Mouse (Mus musculus) forelimb bud, embryonic 11.5 days (tissue): ENCODE measurements around the gene Oprm1.

Experiments used
- DNase-seq: peaks from one replicate; pipeline ENCODE4 v3.0.0-alpha.2; 2012; ENCODE audit warnings: low read depth, low spot score

The Oprm1 gene

GRCm38 (mm10) chr10:7047288-7047918 is 289.1 kb downstream of the Oprm1 start:
- DNase-seq, result no peak

- DNase-seq, result no peak
These were observed 289.6 kb downstream of the Oprm1 start for GRCm38 (mm10) chr10:7047919-7048291.

DNA sequence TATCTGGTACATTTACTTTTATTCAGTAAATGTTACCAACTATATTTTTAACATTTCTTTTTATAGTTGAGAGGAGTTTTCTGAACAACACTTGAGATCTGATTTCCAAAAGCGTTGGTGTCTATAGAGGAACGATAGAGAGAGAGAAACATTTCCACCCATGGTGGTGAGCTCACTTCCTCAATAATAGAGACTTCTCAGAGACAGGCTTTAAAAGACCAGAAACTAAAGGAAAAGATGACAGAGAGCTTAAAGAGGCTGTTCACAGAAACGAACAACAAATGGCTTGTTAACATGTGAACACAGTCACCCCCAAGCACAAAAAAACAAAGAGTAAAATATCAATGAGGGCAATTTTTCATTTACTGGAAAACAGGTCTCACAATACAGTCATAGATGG is 291.6 kb downstream of the Oprm1 start:
- no peak for DNase-seq

- DNase-seq, result no peak
These were observed 294.2 kb downstream of the Oprm1 start, which contains the start of gene Ipcef1 for GRCm38 (mm10) chr10:7052315-7053017. TSS of gene Ipcef1 (minus strand) at chr10:7052478.

GRCm38 (mm10) chr10:7054560-7055205 is 296.4 kb downstream of the Oprm1 start:
- no peak for DNase-seq

- no peak for DNase-seq
These were observed 299.2 kb downstream of the Oprm1 start for GRCm38 (mm10) chr10:7057546-7057945.

- no peak for DNase-seq
These were observed 302.0 kb downstream of the Oprm1 start for GRCm38 (mm10) chr10:7060326-7060725.

GRCm38 (mm10) chr10:7062993-7063392 is 304.7 kb downstream of the Oprm1 start:
- no peak for DNase-seq

GRCm38 (mm10) chr10:7063752-7064457 is 305.6 kb downstream of the Oprm1 start:
- no peak for DNase-seq

- peak; percentile 20 for DNase-seq
These were observed 310.3 kb downstream of the Oprm1 start for GRCm38 (mm10) chr10:7068608-7069007.

- no peak for DNase-seq
These were observed 310.8 kb downstream of the Oprm1 start for GRCm38 (mm10) chr10:7069090-7069489.

DNA sequence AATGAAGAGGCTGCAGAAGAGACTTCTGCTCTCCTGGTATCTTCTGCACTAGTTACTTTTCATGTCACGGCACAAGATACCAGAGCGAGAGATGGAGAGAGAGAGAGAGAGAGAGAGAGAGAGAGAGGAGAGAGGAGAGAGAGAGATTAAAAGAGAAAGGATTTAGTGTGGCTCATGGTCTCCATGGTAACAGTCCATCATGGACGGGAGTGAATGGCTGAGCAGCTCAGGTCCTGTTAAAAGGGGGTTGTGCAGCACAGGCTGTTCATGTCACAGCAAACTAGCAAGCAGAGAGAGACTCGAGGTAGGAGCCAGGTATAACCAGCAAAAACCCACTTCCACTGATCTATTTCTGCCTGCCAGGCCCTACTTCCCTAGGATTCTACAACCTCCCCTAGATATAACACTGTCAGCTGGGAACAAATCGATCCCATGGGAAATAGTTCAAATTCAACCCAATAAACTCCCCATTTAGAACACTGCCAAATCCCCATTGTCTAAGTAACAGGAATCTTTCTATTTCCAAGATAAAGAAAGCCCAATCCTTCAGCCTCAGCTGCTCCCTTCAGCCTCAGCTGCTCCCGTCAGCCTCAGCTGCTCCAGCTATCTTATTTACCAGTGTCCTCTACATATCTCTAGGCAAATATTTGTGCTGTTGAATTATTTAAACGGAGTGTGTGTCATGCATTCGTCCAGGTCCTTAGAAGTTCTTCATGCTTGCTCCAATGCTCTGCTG is 312.0 kb downstream of the Oprm1 start:
- no peak for DNase-seq

- no peak for DNase-seq
These were observed 312.6 kb downstream of the Oprm1 start for GRCm38 (mm10) chr10:7070924-7071323.

DNA sequence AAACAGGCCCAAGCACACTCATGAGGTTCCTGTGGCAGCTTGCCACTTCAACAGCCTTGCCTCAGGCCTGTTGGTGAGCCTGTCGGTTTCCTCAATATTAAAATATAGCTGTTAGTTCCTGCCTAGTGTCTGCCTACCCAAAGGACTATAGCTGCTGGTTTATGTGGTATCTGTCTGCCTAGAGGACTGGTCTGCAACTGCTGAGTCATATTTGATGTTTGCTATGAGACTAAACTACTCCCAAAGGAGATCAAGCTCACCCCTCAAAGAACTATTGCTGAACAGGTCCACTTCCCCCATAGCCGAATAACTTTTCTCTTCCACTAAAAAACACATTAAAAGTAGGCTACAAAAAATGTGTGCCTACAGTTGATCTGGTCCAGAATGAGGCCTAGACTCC is 315.9 kb downstream of the Oprm1 start:
- no peak for DNase-seq

GRCm38 (mm10) chr10:7075661-7076060 is 317.4 kb downstream of the Oprm1 start:
- DNase-seq, result no peak

DNA sequence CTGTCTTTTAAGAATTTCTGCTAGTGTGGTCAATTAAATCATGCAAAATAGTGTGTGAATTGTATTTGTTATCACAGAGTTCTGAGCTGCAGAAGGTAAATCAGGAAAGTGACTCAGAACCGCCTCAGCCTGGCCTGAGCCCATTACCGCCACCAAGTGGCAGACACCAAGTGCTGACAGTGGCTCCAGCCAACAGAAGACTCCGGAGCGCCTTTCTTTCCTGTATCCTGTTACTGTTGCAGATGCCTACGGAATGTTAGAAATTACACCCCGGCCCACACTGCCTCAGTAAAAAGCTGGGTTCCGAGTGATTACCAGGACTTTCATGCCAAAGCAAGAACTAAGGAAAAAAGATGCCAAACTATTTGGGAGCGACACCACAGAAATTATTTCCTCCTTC is 317.9 kb downstream of the Oprm1 start:
- DNase-seq, result peak; percentile 74

GRCm38 (mm10) chr10:7076662-7077211 is 318.4 kb downstream of the Oprm1 start:
- DNase-seq, result no peak

GRCm38 (mm10) chr10:7077389-7077808 is 319.1 kb downstream of the Oprm1 start:
- DNase-seq, result no peak

- no peak for DNase-seq
These were observed 319.7 kb downstream of the Oprm1 start for GRCm38 (mm10) chr10:7077971-7078370.
